Mouse (Mus musculus) C2C12 (cell line): Measurements from ENCODE around the gene Cubn. TPM values are rescaled to one million over a fixed set of nuclear protein-coding genes. Genes with fewer than 3 reads are reported as not detected.

ENCODE experiments used
- H3K27me3 ChIP-seq: one replicate; pipeline ENCODE4 v1.6.1; 2011; ENCODE audit not compliant: control insufficient read depth, insufficient read depth, insufficient read length
- H3K36me3 ChIP-seq: one replicate; pipeline ENCODE4 v1.6.1; 2011; ENCODE audit not compliant: control insufficient read depth, insufficient read depth
- H3K4me3 ChIP-seq: one replicate; pipeline ENCODE4 v1.5.1; 2011; ENCODE audit warnings: mild to moderate bottlenecking, control low read depth; ENCODE audit not compliant: poor library complexity, insufficient read depth, severe bottlenecking
- H3K79me2 ChIP-seq: one replicate; pipeline ENCODE4 v1.6.1; 2011; ENCODE audit not compliant: control insufficient read depth, insufficient read depth
- H3K79me3 ChIP-seq: one replicate; pipeline ENCODE4 v1.6.1; 2011; ENCODE audit warnings: low read depth, control low read depth
- H3ac ChIP-seq: one replicate; pipeline ENCODE3; 2011; ENCODE audit warnings: low read depth; ENCODE audit not compliant: control insufficient read depth, insufficient read length
- CEBPB ChIP-seq: IDR thresholded peaks from one replicate; pipeline ENCODE4 v1.6.1; 2011; ENCODE audit warnings: low read depth, mild to moderate bottlenecking, control low read depth, moderate library complexity
- CTCF ChIP-seq: IDR thresholded peaks from one replicate; pipeline ENCODE4 v1.5.1; 2011; ENCODE audit not compliant: control insufficient read depth, insufficient read depth, insufficient read length
- FOSL1 ChIP-seq: IDR thresholded peaks from one replicate; pipeline ENCODE4 v1.8.0; 2011; ENCODE audit warnings: mild to moderate bottlenecking, low read length; ENCODE audit not compliant: poor library complexity, insufficient read depth, severe bottlenecking
- MAX ChIP-seq: IDR thresholded peaks from one replicate; pipeline ENCODE4 v1.6.1; 2011; ENCODE audit warnings: mild to moderate bottlenecking, control low read depth
- MYOD1 ChIP-seq: IDR thresholded peaks from one replicate; pipeline ENCODE4 v1.6.1; 2011; ENCODE audit warnings: low read depth; ENCODE audit not compliant: control insufficient read depth, insufficient read length
- MYOG ChIP-seq: IDR thresholded peaks from one replicate; pipeline ENCODE4 v1.6.1; 2011; ENCODE audit not compliant: control insufficient read depth, insufficient read length; ENCODE audit errors: extremely low read depth
- USF1 ChIP-seq: IDR thresholded peaks from one replicate; pipeline ENCODE4 v1.6.1; 2011; ENCODE audit warnings: low read depth, mild to moderate bottlenecking, control low read depth, moderate library complexity
- polyA plus RNA-seq: library from polyadenylated mRNA; unstranded; fragments of >200 nt; fragmentation: generic; extraction: Trizol; gene quantifications from one replicate; pipeline ENCODE4 v1.2.1, GENCODE M21; 2012; ENCODE audit warnings: missing spikeins

The Cubn gene
- polyA plus RNA-seq, 1 experiment = 0.36 TPM

GRCm38 (mm10) chr2:13233254-13233835 is 258.3 kb downstream of the Cubn start:
- Histone ChIP-seq H3K27me3 (no peaks in the 10 kb centered on the region), H3K4me3 (no peak overlapping the region), H3K36me3 (no peaks in the 10 kb centered on the region), H3K79me3 (no peaks in the 10 kb centered on the region), H3K79me2 (no peaks in the 10 kb centered on the region), H3ac (no peak overlapping the region)
- no peak for TF ChIP-seq MYOG
- no peak for TF ChIP-seq CEBPB
- no peak for TF ChIP-seq MYOD1
- no peak for TF ChIP-seq MAX
- TF ChIP-seq FOSL1 = no peak
- no peak for TF ChIP-seq USF1
- TF ChIP-seq CTCF = no peak

GRCm38 (mm10) chr2:13232305-13232704 is 259.3 kb downstream of the Cubn start:
- Histone ChIP-seq H3K4me3 (no peak overlapping the region), H3K27me3 (no peaks in the 10 kb centered on the region), H3ac (no peak overlapping the region), H3K79me2 (no peaks in the 10 kb centered on the region), H3K36me3 (no peaks in the 10 kb centered on the region), H3K79me3 (no peaks in the 10 kb centered on the region)
- TF ChIP-seq FOSL1 = no peak
- TF ChIP-seq MAX = no peak
- TF ChIP-seq USF1 = no peak
- TF ChIP-seq CTCF = no peak
- no peak for TF ChIP-seq MYOG
- no peak for TF ChIP-seq CEBPB
- TF ChIP-seq MYOD1 = no peak

GRCm38 (mm10) chr2:13229686-13230085 is 261.9 kb downstream of the Cubn start:
- Histone ChIP-seq H3K36me3 (no peaks in the 10 kb centered on the region), H3K79me3 (no peaks in the 10 kb centered on the region), H3K79me2 (no peaks in the 10 kb centered on the region), H3K27me3 (no peaks in the 10 kb centered on the region), H3ac (no peak overlapping the region), H3K4me3 (no peak overlapping the region)
- TF ChIP-seq MYOD1 (peak; percentile 42), MAX (peak; percentile 88), CTCF (no peak), FOSL1 (peak; percentile 42), USF1 (peak; percentile 90)

Other genes with a start within 250 kb of the Cubn start
- 104 TPM for gene Rsu1, start 220.4 kb downstream of the Cubn start, polyA plus RNA-seq
- 3.5 TPM for gene Trdmt1, start 52.9 kb upstream of the Cubn start, polyA plus RNA-seq
- 6,934 TPM for gene Vim, start 82.1 kb upstream of the Cubn start, polyA plus RNA-seq